Mouse (Mus musculus): ENCODE data around the gene Gnaz. TPM values are rescaled to one million over a fixed set of nuclear protein-coding genes. Genes with fewer than 3 reads are reported as not detected.

Gene Gnaz
- under 1 TPM; 0.19 to 0.94 (median 0.37) TPM for total RNA-seq (2022)

- DNase-seq (ENCODE audit: low spot score in 2 of 2), result peak; percentile 90 to 94
Measured at GRCm38 (mm10) chr10:74966850-74967451, at the start of gene Gnaz. Gene Gnaz, plus strand, starts transcription at chr10:74967177.

DNA sequence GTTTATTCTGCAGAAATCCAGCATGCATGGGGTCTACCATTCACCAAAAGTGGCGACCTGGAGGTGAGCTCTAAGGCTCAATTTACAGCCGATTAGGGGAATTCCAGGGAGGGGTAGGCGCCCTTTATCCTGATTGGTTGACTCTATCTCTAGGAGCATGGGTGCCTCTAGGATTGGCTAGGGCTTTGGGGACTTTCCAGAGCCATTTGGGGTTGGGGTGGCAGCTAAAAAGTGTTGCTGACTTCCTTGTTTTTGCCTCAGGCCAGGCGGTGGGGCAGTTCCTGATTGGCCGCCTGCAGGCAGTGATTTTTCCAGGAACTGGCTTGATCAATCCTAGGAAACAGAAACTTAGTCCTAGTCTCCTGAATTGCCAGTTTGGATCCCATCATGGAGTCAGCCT, 47.7 kb upstream of the Gnaz start:
- no peak for DNase-seq (ENCODE audit: low spot score in 2 of 2)

- no peak for DNase-seq (ENCODE audit: low spot score in 2 of 2)
Measured at GRCm38 (mm10) chr10:74920853-74921567, 46.0 kb upstream of the Gnaz start.

DNA sequence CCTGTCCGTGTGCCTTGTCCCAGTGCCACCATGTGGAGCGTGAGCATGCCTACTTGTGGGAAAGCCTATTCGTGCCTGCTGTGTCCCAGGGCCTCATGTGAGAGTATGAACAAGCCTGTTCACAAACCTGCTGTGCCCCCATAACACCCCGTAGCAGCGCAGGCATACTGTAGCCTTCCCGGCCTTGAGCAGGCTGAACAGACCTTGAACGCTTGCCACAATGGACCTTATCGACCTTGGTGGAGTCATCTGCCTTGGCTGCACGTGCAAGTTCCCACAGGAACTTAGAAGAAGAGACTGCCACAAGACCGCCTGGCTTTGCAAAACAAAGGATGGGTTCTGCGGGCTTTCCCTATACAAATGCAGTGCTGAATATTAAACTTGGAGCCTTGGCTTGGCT, 45.4 kb upstream of the Gnaz start:
- DNase-seq (ENCODE audit: low spot score in 2 of 2), result no peak

- DNase-seq (ENCODE audit: low spot score in 2 of 2), result no peak
Measured at GRCm38 (mm10) chr10:74922763-74923162, 44.2 kb upstream of the Gnaz start.

DNA sequence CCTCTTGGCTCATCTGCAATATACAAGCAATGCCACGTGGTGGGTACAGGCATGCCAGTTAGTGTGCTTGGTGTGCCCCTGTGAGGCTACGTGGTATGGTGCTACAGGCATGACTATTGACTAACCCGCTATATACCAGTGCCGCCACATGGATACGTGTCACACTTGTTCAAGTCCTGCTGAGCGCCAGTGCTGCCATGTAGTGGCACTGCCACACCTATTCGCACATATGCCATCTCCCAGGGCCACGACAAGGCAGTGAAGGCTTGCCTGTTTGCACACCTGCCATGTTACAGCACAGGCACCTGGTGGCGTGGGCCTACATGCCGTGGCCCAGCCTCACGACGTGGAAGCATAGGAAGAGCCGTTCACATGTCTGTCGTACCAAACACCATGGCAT, 42.7 kb upstream of the Gnaz start:
- no peak for DNase-seq (ENCODE audit: low spot score in 2 of 2)

DNA sequence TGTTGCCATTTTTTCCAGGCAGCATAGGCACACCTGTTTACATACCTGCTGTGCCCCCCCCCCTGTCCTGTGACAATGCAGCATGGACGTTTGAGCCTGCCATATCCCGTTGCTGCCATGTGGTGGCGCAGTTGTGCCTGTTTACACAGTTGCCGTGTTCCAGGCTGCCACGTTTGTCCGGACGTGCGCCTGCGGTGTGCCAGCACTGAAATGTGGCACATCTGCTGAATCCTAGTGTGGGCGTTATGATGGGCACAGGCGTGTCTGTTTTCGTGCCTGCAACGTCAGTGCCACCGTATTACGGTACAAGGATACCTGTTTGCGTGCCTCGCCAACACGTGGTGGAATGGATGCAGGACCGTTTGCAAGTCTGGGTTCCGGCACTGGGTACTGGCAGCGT, 41.7 kb upstream of the Gnaz start:
- DNase-seq (ENCODE audit: low spot score in 2 of 2), result no peak

- no peak for DNase-seq (ENCODE audit: low spot score in 2 of 2)
Measured at GRCm38 (mm10) chr10:74928276-74928675, 38.7 kb upstream of the Gnaz start.

DNA sequence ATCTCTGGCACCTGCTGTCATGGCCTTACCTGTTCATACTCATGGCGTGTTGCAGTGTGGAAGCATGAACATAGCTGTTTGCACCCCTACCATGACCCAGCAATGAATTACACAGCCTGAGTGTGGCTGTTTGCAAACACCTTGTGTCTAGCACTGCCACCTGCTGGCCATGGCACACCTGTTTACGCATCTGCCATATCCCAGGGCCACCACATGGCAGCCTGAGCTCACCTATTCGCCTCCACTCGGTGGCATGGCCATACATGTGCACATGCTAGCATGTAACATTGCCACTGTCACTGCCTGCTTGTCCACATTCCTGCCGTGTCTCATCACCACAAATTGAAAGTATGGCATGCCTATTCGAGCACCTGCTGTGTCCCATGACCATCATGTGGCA, 37.4 kb upstream of the Gnaz start:
- DNase-seq (ENCODE audit: low spot score in 2 of 2), result no peak

- DNase-seq (ENCODE audit: low spot score in 2 of 2), result no peak
Measured at GRCm38 (mm10) chr10:74930541-74930940, 36.4 kb upstream of the Gnaz start.

DNA sequence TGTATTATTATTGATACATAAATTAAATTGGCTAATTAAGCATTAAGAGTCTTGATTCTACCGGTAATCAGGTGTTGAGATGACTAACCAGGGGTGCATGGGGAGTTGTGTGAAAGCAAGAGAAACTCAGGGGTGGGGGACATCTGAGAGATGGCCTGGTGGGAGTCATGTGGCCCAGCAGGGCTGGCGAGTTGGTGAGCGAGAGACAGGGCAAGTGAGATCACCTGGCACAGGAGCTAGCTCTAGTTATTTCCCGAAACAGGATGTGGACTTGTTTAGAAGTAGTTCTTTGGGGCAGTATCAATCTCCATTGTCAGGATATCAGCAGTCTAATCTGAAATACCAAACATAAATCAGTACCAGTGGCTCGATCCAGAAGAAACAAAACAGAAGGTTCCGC, 35.3 kb upstream of the Gnaz start:
- no peak for DNase-seq (ENCODE audit: low spot score in 2 of 2)

- peak in 1 of 2 experiments; percentile 1 for DNase-seq (ENCODE audit: low spot score in 2 of 2)
Measured at GRCm38 (mm10) chr10:74932487-74932886, 34.5 kb upstream of the Gnaz start.

DNA sequence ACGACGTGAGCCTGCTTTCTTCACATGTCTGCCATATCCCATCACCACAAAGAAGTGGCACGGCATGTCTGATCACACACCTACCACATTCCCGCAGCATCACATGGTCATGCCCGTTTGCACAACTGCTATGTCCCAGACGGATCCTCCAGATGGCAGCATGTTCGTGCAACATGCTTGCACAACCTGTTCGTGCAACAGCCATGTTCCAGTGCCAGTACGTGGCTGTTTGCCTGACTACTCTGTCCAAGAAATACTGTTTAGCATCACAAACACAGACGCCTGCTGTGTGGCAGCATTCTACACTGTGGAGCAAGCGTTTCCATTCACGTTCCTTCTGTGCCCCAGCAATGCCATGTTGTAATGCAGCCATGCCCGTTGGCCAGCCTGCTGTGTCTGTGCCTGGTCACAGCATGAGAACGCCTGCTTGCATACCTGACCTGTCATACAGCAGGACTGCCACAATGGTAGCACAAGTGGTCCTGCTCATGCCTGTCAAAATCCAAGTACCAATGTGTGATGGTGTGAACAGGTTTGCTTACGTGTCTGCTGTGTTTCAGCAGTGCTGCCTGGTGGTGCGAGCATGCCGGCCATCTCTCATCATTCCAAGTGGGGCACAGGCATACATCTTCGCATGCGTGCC, 33.3 kb upstream of the Gnaz start:
- DNase-seq (ENCODE audit: low spot score in 2 of 2), result peak in 1 of 2 experiments; percentile 0

DNA sequence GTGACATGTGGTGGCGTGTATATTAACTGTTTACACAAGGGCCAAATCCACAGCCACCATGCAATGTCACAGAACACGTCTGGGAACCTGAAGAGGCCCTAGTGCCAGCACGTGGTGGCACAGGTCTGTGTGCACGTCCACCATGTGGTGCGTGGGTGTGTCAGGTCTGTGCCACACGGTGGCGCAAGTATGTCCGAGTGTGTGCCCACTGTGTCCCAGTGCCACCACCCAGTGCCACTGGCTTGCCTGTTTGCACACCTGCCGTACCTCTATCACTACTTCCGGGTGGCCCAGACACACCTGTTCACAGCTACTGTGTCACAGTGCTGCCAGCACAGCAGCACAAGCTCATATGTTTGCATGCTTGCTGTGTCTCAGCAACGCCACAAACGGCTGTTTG, 32.5 kb upstream of the Gnaz start:
- no peak for DNase-seq (ENCODE audit: low spot score in 2 of 2)

DNA sequence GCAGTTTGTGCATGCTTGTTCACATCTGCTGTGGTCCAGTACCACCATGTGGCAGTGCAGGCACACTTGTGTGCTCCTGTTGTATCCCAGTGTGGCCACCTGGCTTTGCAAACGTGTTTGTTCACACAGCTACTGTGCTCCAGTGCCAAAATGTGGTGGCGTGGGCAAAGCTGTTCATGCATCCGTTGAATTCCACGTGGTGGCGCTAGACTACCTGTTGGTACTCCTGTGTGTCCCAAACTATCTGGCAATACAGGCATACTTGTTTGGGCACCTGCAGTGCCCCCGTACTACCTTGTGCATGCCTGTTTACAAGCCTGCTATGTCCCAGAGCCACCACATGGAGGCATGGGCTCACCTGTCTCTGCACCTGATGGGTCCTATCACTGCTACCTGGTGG, 32.0 kb upstream of the Gnaz start:
- DNase-seq (ENCODE audit: low spot score in 2 of 2), result no peak

DNA sequence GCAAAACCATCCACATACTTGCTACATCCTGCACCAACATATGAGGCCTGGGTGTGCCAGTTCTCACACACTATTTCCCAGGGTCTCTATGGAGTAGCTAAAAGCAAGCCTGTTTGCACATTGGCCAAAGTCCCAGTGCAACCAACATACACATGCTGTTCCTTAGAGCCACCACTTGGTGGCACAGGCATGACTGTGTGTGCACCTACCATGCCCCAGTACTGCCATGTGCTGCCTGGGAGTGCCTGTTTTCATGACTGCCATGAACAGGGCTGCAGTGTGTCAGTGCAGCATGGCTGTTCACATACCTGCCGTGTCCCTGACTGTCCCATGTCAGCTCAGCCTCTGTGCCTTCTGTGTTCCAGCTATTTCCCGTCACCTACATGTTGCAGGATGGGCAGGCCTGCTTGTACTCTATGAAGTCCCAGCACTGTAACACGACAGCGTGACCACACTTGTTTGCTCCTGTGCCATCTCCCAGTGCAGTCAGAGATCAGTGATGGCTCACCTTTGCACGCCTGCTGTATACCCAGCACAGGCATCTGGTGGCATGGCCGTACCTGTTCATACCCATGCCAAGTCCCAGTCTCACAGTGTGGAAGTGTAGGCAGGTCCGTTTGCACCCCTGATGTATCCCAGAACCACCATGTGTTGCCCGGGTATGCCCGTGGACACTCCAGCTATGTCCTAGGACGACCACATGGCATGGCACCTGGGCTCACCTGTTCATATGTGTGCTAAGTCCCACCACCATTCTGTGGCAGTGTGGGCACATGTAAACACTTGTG, 29.8 kb upstream of the Gnaz start:
- no peak for DNase-seq (ENCODE audit: low spot score in 2 of 2)

DNA sequence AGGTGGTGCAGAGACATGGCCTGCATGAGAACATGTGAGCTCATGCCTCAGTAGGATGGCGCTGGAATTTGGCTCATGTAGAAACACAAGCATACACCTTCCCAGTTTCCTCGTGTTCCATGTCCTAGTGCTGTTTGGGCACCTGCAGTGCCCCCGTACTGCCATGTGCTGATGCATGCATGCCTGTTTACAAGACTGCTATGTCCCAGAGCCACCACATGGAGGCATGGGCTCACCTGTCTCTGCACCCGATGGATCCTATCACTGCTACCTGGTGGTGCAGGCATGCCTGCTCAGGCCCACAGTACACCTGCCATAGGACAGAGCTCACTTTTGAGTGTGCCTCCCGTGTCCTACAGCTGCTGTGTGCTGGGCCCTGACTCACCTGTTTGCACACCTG, 28.6 kb upstream of the Gnaz start:
- DNase-seq (ENCODE audit: low spot score in 2 of 2), result no peak

- no peak for DNase-seq (ENCODE audit: low spot score in 2 of 2)
Measured at GRCm38 (mm10) chr10:74939300-74939699, 27.7 kb upstream of the Gnaz start.

GRCm38 (mm10) chr10:74940795-74941194, 26.2 kb upstream of the Gnaz start:
- no peak for DNase-seq (ENCODE audit: low spot score in 2 of 2)

DNA sequence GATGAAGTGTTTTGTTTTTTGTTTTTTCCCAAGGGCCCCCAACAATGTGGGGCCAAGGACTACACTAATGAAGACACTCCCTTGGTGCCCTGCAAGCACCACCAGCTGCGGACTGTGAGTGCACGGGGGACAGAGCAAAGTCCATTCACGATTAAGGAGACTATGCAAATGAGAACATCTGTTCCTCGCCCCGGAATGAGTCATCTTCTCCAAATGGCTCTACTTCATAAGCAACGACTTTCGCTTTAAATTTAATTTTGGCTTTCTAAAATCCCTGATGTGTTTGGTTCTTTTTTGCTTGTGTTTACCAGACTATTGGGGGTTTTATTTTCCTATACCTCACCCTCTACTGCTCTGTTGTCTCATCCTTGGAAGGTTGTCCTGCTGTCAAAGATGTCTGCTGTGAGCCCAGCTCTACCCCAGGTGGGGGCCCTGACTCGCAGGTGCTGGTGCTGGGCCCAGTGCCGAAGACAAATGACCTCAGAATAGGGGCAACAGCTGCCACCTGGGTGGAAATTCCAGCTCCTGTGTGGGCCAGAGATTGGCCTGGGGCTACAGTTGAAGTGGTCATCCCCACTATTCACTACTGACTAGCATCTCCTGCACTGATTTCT, 14.0 kb upstream of the Gnaz start:
- no peak for DNase-seq (ENCODE audit: low spot score in 2 of 2)

GRCm38 (mm10) chr10:74964380-74964779, 2.6 kb upstream of the Gnaz start:
- DNase-seq (ENCODE audit: low spot score in 2 of 2), result no peak
